Mouse (Mus musculus) heart, adult 11 months (tissue): ENCODE measurements around the gene Lrrc8c.

Experiments
- DNase-seq: peaks from one replicate; pipeline ENCODE4 v3.0.0; 2022

The Lrrc8c gene

GRCm38 (mm10) chr5:105501136-105501535 lies 18.1 kb upstream of the Lrrc8c start:
- DNase-seq: peak; percentile 82

DNA sequence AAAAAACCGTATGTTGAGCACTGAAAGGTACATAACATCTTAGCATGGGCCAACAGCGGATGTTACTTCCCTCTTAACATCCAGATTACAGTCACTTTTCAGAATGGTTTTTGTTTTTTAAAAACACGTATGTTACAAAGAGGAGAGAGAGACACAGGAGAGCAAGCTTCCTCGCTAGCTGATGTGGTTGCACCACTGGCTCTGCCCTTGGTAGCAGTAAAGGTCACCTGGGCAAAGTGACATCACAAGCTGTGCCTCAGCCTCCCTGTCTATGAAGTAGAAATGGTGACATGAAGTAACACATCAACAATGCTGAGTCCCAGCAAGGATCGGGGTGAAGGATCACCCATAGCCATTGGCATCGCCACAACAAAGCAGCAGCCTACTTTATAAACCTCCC lies 10.4 kb upstream of the Lrrc8c start:
- no peak for DNase-seq

- DNase-seq: no peak
These were observed 6.9 kb upstream of the Lrrc8c start for GRCm38 (mm10) chr5:105512297-105512696.

- DNase-seq: no peak
These were observed 3.7 kb upstream of the Lrrc8c start for GRCm38 (mm10) chr5:105515532-105515931.

- DNase-seq: no peak
These were observed 2.9 kb upstream of the Lrrc8c start for GRCm38 (mm10) chr5:105516290-105516689.

DNA sequence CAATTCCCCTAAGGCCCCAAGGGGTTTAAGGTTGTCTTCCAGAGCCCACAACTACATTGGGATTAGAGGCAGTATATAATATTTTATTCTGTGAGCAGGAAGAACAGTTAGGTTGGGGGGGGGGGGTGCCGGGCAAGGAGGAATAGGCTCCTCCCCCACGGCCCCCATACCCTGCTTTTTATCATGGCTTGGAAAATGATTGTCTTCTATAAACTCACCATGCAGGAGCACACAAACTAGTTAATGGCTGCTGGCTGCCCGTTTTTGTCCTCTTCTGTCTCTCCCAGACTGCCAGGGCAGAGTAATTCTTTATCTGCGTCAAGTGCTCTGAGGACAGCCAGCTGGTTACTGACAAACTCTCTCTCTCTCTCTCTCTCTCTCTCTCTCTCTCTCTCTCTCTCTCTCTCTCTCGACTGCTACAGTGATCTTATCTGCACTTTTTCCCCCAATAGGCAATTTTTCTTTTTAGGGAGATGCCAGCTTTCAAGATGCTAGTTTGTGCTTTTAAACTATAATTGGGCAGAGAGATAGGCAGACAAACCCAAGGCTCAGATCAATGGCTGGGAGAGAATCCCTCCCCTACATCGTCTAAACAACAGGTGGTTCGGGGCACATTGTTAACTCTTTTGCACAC lies 1.1 kb upstream of the Lrrc8c start:
- DNase-seq: peak; percentile 91

DNA sequence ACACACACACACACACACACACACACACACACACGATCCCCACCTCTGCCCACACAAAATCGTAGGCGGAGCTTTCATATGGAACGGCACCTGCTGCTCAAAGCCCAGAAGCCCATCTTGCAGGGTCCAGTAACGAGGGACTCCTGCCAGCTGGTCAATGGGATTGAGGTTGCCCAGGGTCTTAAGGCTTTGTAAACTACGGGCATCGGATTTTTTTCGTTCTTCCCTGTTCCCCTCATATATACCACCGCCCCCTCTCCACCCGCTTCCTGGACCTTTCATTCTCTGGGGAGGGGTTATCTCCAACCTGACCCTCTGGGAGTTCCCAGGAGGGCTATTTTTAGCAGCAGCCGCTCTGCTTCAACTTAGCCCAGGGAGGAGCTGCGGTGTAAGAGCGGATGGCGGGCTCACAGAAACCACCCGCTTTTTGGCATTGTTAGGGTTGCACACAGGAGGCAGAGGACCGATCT lies 527 bp upstream of the Lrrc8c start:
- DNase-seq: no peak

DNA sequence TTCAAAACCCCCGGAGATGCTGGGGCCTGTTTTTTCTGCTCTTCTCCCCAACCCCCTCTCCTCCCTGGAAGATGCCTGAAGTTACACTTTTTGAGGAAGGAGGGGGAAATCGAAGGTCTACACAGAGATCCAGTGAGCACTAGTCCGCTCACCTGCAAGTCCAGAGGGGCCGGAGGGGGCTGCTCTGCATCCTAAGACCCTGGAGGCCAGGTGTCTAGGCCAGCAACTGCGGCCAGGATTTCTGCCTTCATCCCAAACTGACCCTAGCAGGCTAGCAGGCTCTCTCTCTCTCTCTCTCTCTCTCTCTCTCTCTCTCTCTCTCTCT lies 750 bp downstream of the Lrrc8c start:
- DNase-seq: no peak

GRCm38 (mm10) chr5:105520442-105520965 lies 1.3 kb downstream of the Lrrc8c start:
- DNase-seq: no peak

- peak; percentile 95 for DNase-seq
These were observed 4.3 kb downstream of the Lrrc8c start for GRCm38 (mm10) chr5:105523452-105523851.

- no peak for DNase-seq
These were observed 5.8 kb downstream of the Lrrc8c start for GRCm38 (mm10) chr5:105525004-105525403.

DNA sequence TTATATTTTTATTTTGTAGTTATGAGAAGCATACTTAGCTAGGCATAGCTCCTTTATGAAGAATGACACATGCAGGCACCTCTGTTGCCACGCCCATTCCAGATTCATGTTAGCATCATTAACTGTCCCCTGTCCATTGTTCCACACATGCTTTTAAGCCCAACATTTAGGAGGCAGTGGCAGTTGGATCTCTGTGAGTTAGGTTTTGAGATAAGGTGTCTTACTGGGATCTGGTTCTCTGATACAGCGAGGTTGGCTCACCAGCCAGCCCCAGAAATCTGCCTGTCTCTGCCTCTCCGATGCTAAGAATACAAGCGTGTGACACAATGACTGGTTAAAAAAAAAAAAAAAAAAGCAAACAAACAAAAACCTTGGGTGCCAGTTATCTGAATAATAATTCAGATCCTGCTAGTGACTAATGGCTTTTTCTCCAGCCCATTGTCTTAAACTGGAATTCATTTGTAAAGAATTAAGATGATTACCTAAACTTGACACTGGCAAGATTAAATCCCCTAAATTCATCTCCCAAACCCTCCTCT lies 7.0 kb downstream of the Lrrc8c start:
- no peak for DNase-seq

GRCm38 (mm10) chr5:105526766-105527165 lies 7.6 kb downstream of the Lrrc8c start:
- peak; percentile 97 for DNase-seq

DNA sequence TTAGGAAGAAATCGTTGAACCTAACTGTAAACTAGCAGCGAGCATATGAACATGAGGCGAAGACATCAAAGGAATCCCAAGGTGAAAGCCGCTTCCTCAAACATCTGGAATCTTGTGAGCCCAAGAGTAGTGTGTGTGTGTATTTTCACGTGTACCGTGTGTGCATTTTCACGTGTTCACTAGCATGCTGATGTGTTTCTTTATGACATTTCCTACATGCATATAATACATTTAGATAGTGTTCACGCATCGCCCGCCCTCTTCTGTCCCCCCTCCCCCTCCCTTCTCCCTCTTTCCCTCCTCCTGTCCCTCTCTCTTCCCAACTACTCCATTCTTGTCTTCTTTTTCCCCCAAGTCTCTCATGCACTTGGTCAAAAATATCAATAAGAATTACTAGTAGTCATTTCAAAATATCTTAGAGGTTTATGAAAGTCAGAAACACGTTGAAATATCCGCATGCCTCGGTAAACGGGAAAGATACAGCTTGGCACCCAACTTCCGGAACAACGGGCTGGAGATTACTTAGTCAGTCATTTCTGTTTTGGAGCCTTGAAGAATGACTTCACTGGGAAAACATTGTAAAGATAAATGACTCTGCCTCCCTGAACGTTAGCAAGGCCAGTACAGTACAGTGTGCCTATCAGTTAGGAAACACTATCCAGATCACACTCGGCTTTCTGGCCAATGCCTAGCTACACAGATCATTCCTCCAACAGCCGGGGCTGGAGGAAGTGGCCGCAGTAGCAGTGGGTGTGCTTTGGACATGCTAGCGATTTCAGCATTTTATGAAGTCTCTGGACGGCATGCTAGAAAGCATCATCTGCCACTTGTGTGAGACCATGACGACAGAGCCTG lies 8.5 kb downstream of the Lrrc8c start:
- peak; percentile 97 for DNase-seq

DNA sequence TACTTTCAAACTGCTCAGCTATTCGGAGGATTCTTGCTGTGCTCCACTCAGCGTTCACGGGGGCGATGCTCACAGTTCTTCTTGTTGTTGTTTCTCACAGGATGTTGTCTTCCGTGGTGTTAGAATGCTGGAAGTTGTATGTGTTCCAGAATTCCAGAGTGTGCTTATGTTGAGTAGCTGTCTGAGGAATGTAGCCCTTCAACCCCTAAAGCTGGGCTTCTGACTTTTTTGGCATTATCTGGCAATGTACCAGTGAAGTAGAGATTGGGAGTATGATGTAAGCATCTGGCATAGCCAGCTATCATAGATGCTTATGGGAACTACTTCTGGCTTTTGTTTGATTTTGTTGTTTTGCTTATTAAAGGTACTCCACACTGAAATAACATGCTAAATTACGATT lies 11.4 kb downstream of the Lrrc8c start:
- DNase-seq: no peak

DNA sequence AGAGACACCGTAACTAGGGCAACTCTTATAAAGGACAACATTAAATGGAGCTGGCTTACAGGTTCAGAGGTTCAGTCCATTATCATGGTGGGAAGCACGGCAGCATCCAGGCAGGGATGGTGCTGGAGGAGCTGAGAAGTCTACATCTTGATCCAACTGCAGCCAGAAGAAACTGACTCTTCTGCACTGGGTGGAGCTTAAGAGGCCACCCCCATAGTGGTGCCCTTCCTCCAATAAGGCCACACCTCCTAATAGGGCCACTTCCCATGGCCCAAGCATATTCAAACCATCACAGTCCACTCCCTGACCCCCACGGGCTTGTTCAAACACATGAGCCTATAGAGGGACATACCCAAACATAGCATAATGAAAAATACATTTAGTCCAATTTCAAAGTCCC lies 16.0 kb downstream of the Lrrc8c start:
- DNase-seq: no peak

DNA sequence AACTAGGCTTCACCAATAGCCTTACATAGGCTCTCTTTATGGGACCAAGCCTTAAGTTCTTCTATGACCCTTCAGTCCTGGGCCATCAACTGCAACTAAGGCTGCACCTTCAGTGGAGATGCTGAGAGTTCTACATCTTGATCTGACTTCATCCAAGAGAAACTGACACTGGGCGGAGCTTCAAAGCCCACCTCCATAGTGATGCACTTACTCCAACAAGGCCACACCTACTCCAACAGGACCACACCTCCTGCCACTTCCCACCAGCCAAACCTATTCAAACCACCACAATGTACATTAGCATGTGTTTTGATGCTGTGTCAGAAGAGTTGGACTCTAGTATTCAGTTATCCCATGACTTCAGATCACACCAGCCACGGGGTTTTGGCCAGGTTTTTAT lies 17.0 kb downstream of the Lrrc8c start:
- peak; percentile 87 for DNase-seq

GRCm38 (mm10) chr5:105537101-105537723 lies 18.0 kb downstream of the Lrrc8c start:
- no peak for DNase-seq

- no peak for DNase-seq
These were observed 21.9 kb downstream of the Lrrc8c start for GRCm38 (mm10) chr5:105541051-105541450.

DNA sequence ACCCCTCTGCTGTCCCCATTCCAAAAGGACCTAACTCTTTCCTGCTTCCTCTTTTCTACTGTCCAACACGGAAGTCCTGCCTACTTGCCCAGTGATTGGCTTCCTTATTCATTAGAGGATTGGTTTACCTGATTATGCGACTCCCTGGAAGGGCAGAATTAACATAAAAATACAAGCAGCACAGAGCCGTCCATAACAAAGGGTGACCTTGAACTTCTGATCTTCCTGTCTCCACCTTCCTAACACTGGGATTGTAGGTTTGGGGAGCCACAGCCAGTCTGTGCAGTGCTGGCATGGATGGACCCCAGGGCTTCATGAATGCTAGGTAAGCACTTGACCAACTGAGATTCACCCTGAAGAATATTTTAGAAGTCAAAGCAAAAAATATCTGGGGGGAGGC lies 25.9 kb downstream of the Lrrc8c start:
- DNase-seq: no peak

DNA sequence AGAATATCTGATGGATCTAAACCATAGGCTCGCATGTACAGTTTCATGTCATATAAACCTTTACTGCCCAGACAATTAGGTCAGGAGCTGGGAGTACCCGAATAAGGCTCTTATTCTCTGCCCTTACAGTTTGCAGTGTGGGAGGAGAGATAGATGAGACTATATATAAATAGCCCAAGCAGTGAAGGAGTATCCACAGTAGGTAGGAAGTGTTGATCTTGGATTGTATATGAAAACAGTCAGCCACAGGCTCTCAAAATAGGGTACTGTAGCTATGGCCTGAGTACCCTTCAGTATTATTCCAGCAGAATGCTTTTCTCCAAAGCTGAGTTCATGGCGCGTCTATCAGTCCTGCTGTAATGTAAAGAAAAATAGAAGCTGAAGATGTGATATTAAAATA lies 27.9 kb downstream of the Lrrc8c start:
- DNase-seq: no peak

GRCm38 (mm10) chr5:105551808-105552207 lies 32.6 kb downstream of the Lrrc8c start:
- no peak for DNase-seq

DNA sequence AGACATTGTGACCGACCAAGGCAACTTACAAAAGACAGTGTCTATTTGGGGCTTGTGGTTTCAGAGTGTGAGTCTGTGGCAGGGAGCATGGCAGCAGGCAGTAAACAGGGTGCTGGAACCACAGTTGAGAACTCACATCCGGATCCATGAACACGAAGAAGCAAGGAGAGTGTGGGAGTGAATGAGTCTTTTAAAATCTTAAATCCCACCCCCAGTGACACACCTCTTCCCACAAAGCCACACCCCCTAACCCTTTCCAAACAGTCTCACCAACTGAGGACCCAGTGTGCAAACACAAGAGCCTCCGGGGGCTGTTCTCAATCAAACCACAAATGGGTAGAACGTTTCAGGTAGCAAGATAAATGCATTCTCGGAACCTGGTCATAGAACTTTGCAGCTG lies 37.1 kb downstream of the Lrrc8c start:
- no peak for DNase-seq

DNA sequence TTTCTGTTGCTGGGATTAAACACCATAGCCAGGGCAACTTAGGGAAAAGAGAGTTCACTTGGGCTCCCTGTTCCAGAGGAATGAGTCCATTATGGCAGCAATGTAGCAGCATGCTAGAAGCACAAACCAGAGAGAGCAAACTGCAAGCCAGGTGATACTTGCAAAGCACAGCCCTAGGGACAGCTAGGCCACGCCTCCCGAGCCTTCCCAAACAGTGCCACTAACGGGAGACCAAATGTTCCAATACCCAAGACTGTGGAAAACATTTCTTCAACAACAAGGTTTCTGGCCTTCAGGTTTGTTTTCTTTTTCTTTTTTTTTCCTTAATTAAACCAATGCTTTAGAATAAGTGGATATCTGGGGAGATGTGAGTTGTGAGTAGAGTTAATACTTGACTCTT lies 38.2 kb downstream of the Lrrc8c start:
- DNase-seq: no peak
